Mouse (Mus musculus) lung, embryonic 15.5 days (tissue): ENCODE results near the gene Prss57. TPM values are rescaled to one million over a fixed set of nuclear protein-coding genes. Genes with fewer than 3 reads are reported as not detected.

Experiments used
- ATAC-seq: fragments of 200-750 bp; cut with Nextera tagmentation; 2 replicates; pipeline ENCODE4 v1.8.0; 2017; ENCODE audit warnings: moderate number of reproducible peaks, borderline replicate concordance; ENCODE audit not compliant: low FRiP score, low TSS enrichment; ENCODE audit errors: extremely low read depth
- H3K27ac ChIP-seq: fragments of 300-500 bp; sonication (generic); 2 replicates; pipeline ENCODE4 v1.5.1; 2015; ENCODE audit warnings: moderate library complexity, mild to moderate bottlenecking, inconsistent platforms
- H3K27me3 ChIP-seq: fragments of 300-500 bp; sonication (generic); 2 replicates; pipeline ENCODE4 v1.6.1; 2015; ENCODE audit warnings: inconsistent platforms
- H3K36me3 ChIP-seq: fragments of 300-500 bp; sonication (generic); 2 replicates; pipeline ENCODE4 v1.6.1; 2015; ENCODE audit warnings: inconsistent platforms
- H3K4me1 ChIP-seq: fragments of 300-500 bp; sonication (generic); 2 replicates; pipeline ENCODE4 v1.6.1; 2015; ENCODE audit warnings: inconsistent platforms
- H3K4me2 ChIP-seq: fragments of 300-500 bp; sonication (generic); 2 replicates; pipeline ENCODE4 v1.6.1; 2015; ENCODE audit warnings: inconsistent platforms, mild to moderate bottlenecking, moderate library complexity
- H3K4me3 ChIP-seq: fragments of 300-500 bp; sonication (generic); 2 replicates; pipeline ENCODE4 v1.5.1; 2015; ENCODE audit warnings: mild to moderate bottlenecking, inconsistent platforms
- H3K9ac ChIP-seq: fragments of 300-500 bp; sonication (generic); 2 replicates; pipeline ENCODE4 v1.6.1; 2015; ENCODE audit warnings: inconsistent platforms
- H3K9me3 ChIP-seq: fragments of 300-500 bp; sonication (generic); 2 replicates; pipeline ENCODE4 v1.6.1; 2016; ENCODE audit warnings: inconsistent platforms
- WGBS: fragments of 180-500 bp; shearing (Covaris S2); methylation state at CpG from one replicate; pipeline ENCODE4 v1.1.7; 2015; 5-methylcytosine and 5-hydroxymethylcytosine counted together
- polyA plus RNA-seq: library from polyadenylated mRNA; unstranded; fragments of >200 nt; fragmentation: Nextera tagmentation; extraction: Ambion mirVana; gene quantifications from 2 replicates; pipeline ENCODE4 v1.2.1, GENCODE M21; 2015

Prss57 gene
- polyA plus RNA-seq, 1 experiment from 2014 or later, result 1.9 TPM

DNA sequence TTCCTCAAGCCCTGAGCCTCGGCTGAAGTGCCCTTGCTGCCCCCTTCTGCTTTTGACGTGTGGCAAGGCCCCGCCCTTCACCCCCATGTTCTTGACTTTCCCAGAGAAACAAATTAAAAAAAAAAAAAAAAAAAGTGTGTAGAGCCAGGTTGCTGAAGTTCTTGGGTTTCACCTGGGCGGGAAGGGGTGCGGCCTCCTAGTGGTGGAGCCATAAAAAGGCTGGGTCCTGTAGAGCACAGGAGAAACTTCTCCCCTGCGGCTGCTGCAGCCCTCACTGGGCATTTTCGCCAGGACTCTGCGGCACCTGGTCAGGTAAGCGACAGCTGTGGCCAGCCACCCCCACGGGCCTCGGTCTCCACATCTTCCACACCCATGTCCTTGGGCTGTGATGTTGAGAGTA lies 30.0 kb upstream of the Prss57 start, which contains the start of gene Misp:
Misp (plus strand) TSS at position 208 of the 400 bp plus-strand sequence.
- Histone ChIP-seq H3K9ac (no peak within 1 kb of the TSS), H3K4me2 (no peak within 1 kb of the TSS)
- WGBS, result 62% methylated on average over 11 of the region's 11 CpGs

DNA sequence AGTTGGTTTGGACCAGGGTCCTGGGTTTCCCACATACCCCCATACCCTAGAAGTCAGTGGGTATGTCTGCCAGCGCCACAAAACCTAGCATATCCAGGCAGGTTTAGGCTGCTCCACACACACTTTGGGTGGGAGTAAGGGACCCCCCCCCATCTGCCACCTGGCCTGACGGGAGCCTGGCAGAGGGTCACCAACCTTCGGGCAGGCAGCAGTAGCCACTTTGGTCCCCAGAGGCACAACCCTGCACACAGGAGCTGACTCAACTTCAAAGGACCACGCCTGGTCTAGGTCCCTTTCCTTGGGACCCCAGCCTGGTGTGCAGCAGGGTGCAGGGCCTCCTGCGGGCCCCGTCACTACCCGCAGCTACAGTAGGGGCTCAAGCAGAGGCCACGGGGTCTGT lies 29.5 kb upstream of the Prss57 start:
- H3K27ac ChIP-seq, result peak overlapping the region; percentile 61; the same call in 1 of the 2 replicates
- no peaks in the 10 kb centered on the region for H3K27me3 ChIP-seq
- no peak overlapping the region for H3K9ac ChIP-seq
- no peak overlapping the region for H3K4me3 ChIP-seq
- H3K9me3 ChIP-seq, result no peaks in the 10 kb centered on the region
- ATAC-seq, result no peak
- 87% methylated on average over 8 of the region's 8 CpGs for WGBS
- H3K4me1 ChIP-seq, result peaks cover 21% of the 10 kb centered on the region
- no peak overlapping the region for H3K4me2 ChIP-seq
- peaks cover 12% of the 10 kb centered on the region for H3K36me3 ChIP-seq

More for the DNA sequence above, 30.0 kb upstream of the Prss57 start, which contains the start of gene Misp:
- ATAC-seq, result no peak
- peaks cover 21% of the 10 kb centered on the region for H3K4me1 ChIP-seq
- H3K9me3 ChIP-seq, result no peaks in the 10 kb centered on the region
- H3K36me3 ChIP-seq, result peaks cover 9% of the 10 kb centered on the region; the same call in 1 of the 2 replicates
- no peak within 1 kb of the TSS for H3K4me3 ChIP-seq
- H3K27me3 ChIP-seq, result no peaks in the 10 kb centered on the region
- H3K27ac ChIP-seq, result peak within 1 kb of the TSS; percentile 61; the same call in 1 of the 2 replicates

DNA sequence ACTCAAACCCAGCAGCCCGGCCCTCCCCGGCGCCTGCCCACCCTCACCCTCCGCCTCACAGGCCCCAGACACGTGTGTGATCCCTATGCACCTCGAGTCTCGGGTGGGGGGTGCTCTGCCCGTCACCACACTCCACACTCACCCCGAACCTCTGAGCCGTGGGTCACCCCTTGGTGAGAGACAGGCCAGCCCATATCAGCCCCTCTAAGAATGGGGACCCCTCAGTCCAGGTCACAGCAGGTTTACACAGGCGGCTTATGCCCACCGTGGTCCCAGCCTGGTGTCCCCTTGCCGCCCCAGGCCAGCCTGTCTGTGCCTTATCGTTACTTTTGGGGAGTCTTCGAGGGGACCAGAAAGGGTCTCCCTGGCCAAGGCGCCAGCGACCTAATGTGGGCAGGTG lies 28.8 kb upstream of the Prss57 start:
- H3K36me3 ChIP-seq, result peaks cover 15% of the 10 kb centered on the region
- no peaks in the 10 kb centered on the region for H3K27me3 ChIP-seq
- WGBS, result 89% methylated on average over 17 of the region's 17 CpGs
- H3K9me3 ChIP-seq, result no peaks in the 10 kb centered on the region
- H3K4me2 ChIP-seq, result no peak overlapping the region
- H3K4me1 ChIP-seq, result peaks cover 21% of the 10 kb centered on the region
- no peak overlapping the region for H3K27ac ChIP-seq
- no peak overlapping the region for H3K4me3 ChIP-seq
- no peak overlapping the region for H3K9ac ChIP-seq
- no peak for ATAC-seq

DNA sequence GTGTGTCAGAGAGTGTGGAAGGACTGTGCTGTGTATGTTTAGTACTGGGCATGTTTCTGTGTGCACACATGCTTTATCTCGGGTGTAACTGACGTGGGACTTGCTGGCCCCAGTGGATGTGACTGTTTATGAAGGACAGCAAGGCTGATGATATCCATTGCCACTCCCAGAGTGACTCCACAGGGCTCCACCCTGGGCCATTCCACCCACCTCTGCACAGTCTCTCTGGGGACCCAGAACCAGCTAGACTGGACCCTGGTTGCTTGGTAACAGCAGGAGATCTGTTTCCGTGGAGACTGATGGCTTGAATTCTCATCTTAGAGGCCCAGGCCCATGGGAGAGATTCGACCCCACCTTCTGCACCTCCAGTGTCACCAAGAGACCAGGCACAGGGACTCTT lies 27.5 kb upstream of the Prss57 start:
- no peak overlapping the region for H3K4me2 ChIP-seq
- H3K4me1 ChIP-seq, result peaks cover 21% of the 10 kb centered on the region
- H3K27ac ChIP-seq, result no peak overlapping the region
- no peak overlapping the region for H3K9ac ChIP-seq
- H3K4me3 ChIP-seq, result no peak overlapping the region
- no peaks in the 10 kb centered on the region for H3K9me3 ChIP-seq
- 60% methylated on average over 4 of the region's 4 CpGs for whole genome bisulfite sequencing
- no peak for ATAC-seq
- H3K27me3 ChIP-seq, result no peaks in the 10 kb centered on the region
- H3K36me3 ChIP-seq, result peaks cover 15% of the 10 kb centered on the region

DNA sequence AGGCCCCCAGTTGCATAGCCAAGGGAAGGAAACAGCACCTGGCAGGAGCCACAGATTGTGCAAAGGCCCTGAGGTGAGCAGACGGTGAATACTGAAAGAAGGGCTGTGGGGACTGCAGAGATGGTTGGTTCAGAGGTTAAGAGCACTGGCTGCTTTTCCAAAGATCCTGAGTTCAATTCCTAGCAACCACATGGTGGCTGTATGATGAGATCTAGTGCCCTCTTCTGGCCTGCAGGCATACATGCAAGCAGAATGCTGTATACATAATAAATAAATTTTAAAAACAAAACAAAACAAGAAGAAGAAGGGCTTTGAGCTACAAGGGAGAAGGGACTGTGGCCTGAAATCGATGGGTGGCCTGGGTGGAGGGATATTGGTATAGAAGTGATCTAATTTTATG lies 26.4 kb upstream of the Prss57 start:
- no peaks in the 10 kb centered on the region for H3K9me3 ChIP-seq
- whole genome bisulfite sequencing, result 68% methylated on average over 2 of the region's 2 CpGs
- no peak overlapping the region for H3K9ac ChIP-seq
- peaks cover 11% of the 10 kb centered on the region for H3K4me1 ChIP-seq
- H3K27me3 ChIP-seq, result no peaks in the 10 kb centered on the region
- no peak overlapping the region for H3K4me3 ChIP-seq
- ATAC-seq, result no peak
- H3K4me2 ChIP-seq, result no peak overlapping the region
- H3K36me3 ChIP-seq, result peaks cover 15% of the 10 kb centered on the region
- no peak overlapping the region for H3K27ac ChIP-seq

DNA sequence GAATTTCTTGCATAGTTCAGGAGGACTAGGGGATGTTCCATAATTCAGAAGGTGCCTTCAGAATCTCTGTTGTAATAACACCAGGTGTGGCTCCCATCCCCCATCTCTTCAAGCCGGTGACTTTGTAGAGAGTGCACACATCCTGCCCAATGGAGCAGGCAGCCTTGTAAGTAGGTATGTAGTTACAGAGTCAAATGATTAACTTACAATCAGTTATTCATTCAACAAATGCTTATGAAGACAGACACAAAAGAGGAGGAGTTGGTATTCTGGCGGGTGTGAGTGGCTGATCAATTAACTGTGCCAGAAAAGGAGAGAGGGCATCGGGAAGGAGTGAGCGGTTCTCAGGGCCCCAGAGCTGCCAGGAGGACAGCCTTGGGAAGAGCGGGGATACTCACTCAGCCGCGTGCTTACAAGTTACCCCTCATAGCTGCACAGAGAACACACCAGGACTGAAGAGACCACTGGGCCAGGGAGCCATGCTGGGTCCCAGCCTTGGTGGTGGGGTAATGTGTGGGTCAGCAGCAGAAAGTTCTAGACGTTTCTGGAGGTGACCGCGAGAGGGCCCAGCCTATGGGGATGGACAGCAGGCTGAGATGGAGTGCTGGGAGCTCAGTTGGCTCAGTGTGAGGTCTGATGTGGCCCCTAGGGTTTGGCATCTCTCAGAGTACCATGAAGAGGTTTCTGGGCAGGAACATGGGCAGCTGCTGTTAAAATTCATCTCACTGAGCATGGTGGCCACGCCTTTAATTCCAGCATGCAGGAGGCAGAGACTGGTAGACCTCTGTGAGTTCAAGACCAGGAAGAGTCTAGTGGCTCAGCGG lies 25.1 kb upstream of the Prss57 start:
- ATAC-seq, result no peak
- no peak overlapping the region for H3K9ac ChIP-seq
- no peaks in the 10 kb centered on the region for H3K9me3 ChIP-seq
- H3K27me3 ChIP-seq, result no peaks in the 10 kb centered on the region
- H3K4me2 ChIP-seq, result no peak overlapping the region
- H3K4me3 ChIP-seq, result no peak overlapping the region
- WGBS, result 81% methylated on average over 12 of the region's 12 CpGs
- peaks cover 20% of the 10 kb centered on the region for H3K36me3 ChIP-seq
- H3K27ac ChIP-seq, result no peak overlapping the region
- H3K4me1 ChIP-seq, result 0 out of 2 replicates have a peak, but pooled peaks cover 8% of the 10 kb centered on the region

DNA sequence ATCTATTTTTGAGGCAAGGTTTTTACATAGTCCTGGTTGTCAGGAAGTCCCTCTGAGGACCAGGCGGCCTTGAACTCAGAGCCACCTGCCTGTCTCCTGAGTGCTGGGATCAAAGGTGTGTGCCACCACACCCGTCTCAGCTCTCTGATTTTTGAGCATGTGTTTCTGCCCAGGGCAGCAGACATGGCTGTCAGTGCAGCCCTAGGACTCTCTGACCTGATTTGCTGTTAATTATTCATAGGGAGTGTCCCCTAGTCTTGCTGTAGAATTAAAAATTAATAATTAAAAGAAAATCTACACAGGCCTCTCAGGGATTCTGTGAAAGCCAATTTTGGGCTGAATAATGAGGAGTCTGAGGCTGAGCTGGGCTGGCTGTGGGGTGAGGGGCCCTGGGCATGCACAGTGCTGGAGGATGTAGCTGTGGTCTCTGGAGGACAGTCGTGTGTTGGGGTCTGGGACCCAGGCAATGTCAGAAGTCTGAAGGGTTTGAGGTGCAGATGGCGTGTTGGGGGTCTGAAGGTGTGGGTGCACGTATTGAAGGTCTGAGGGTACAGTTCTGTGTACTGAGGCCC lies 23.6 kb upstream of the Prss57 start:
- 0 out of 2 replicates have a peak, but pooled peaks cover 3% of the 10 kb centered on the region for H3K4me1 ChIP-seq
- no peak overlapping the region for H3K4me3 ChIP-seq
- no peaks in the 10 kb centered on the region for H3K9me3 ChIP-seq
- H3K36me3 ChIP-seq, result peaks cover 24% of the 10 kb centered on the region
- no peak overlapping the region for H3K27ac ChIP-seq
- no peak overlapping the region for H3K9ac ChIP-seq
- no peak for ATAC-seq
- H3K27me3 ChIP-seq, result no peaks in the 10 kb centered on the region
- 79% methylated on average over 5 of the region's 5 CpGs for WGBS
- H3K4me2 ChIP-seq, result no peak overlapping the region

DNA sequence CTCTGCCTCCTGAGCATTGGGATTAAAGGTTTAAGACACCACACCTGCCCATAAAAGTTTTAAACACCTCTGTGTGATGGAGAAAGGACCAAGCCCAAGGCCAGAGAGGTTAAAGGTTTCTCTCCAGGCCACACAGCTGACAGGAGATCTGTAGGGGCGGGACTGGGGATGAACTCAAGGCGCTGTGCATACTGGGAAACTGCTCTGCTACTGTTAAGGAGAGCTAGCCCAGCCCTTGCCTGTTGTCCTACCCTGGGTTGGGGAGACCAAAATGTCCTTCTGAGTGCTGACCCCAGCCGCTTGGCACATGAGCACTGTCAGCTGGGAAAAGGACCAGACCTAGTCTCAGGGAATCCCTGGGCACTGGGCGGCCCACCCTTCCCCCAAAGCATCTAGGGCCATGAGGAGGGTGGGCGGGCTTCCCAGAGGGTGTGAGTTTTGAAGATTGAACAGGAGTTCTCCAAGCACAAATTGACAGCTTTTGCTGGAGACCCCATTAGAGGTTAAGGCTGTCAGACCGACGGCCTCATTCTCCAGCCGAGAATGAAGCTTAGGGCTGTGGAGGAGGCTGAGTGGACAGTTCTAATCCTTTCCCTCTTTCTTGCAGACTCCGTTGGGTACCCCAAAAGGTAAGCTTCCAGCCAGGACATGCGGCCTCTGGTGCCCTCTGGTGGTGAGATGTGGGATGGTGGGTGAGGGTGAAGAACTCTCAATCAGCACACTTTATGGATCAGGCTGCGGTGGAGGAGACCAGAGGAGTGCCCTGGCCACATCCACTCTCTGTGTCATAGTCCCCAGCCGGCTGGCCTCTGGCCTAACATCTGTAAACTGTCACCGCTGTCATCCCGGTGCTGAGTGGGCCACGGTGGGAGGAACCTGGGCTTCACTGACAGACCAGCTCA lies 21.2 kb upstream of the Prss57 start:
- WGBS, result 30% methylated on average over 15 of the region's 15 CpGs
- Histone ChIP-seq H3K9ac (no peak overlapping the region), H3K4me3 (no peak overlapping the region), H3K9me3 (no peaks in the 10 kb centered on the region), H3K27me3 (no peaks in the 10 kb centered on the region), H3K36me3 (peaks cover 21% of the 10 kb centered on the region), H3K27ac (no peak overlapping the region), H3K4me1 (0 out of 2 replicates have a peak, but pooled peaks cover 4% of the 10 kb centered on the region), H3K4me2 (no peak overlapping the region)
- peak; percentile 36; the same call in 1 of the 2 replicates for ATAC-seq

DNA sequence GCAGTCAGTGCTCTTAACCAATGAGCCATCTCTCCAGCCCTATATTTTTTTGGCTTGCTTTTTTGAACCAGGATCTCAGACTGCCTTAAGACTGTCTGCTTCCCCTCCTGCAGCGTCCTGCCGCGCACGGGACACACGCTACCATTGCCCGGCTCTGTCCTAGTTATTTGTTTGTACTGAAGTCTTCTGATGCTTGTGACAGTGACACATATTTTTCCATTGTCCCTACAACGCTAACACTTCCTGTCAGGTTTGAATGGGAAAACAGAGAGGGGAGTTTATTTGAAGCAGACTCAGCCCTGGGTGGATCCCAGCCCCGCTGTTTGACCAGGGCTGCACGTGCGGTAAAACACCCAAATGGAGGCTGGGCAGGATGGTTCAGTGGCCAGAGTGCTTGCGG lies 18.0 kb upstream of the Prss57 start:
- Histone ChIP-seq H3K27ac (peak overlapping the region; percentile 78), H3K9me3 (no peaks in the 10 kb centered on the region), H3K4me3 (no peak overlapping the region), H3K4me2 (no peak overlapping the region), H3K4me1 (peaks cover 10% of the 10 kb centered on the region), H3K9ac (no peak overlapping the region), H3K36me3 (peaks cover 16% of the 10 kb centered on the region), H3K27me3 (no peaks in the 10 kb centered on the region)
- no peak for ATAC-seq
- 78% methylated on average over 11 of the region's 11 CpGs for WGBS

DNA sequence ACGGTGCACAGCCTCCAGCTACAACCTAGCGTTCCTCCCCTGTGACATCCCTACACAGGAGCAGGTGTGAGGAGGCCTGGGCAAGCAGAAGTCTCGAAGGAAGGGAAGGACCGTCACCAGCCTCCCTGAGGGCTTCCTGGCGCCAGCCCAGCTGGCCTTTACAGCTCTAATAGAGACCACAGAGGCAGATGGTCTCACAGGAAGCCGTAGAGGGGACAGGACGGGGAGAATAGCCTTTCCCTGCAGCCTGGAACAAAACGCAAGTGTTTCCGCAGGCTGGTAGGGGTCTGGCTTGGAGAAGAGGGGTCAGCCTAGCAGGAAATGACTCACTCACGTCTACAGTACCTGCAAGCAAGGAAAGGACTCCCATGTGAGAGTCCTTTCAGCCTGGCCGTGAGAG lies 17.1 kb upstream of the Prss57 start:
- Histone ChIP-seq H3K4me1 (peaks cover 19% of the 10 kb centered on the region), H3K4me3 (no peak overlapping the region), H3K27me3 (no peaks in the 10 kb centered on the region), H3K36me3 (peaks cover 16% of the 10 kb centered on the region), H3K27ac (peak overlapping the region; percentile 78), H3K9ac (0 out of 2 replicates have a peak overlapping the region, but pooled peaks have one; percentile 0), H3K4me2 (no peak overlapping the region), H3K9me3 (no peaks in the 10 kb centered on the region)
- WGBS, result 73% methylated on average over 11 of the region's 11 CpGs
- ATAC-seq, result no peak

DNA sequence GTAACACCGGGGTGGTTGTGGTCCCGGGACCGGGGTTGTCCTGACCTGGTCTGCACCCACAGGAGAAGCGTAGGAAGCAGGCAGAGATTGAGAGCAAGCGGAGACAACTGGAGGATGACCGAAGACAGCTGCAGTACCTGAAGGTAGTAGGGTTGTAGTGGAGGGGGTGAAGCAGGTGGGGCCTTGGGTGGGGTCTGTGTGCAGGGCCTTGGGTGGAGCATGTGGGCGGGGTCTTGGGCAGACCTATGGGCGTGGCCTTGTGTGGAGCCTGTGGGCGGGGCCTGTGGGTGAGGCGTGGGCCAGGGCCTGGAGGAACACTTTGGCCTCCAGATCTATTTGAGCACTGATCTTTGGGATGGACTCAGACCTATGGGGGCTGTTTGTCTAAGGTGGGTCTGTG lies 16.2 kb upstream of the Prss57 start:
- no peaks in the 10 kb centered on the region for H3K27me3 ChIP-seq
- H3K4me2 ChIP-seq, result no peak overlapping the region
- H3K4me3 ChIP-seq, result no peak overlapping the region
- 72% methylated on average over 10 of the region's 10 CpGs for WGBS
- peaks cover 27% of the 10 kb centered on the region for H3K4me1 ChIP-seq
- H3K9me3 ChIP-seq, result no peaks in the 10 kb centered on the region
- no peak for ATAC-seq
- H3K9ac ChIP-seq, result no peak overlapping the region
- H3K36me3 ChIP-seq, result peaks cover 16% of the 10 kb centered on the region
- H3K27ac ChIP-seq, result no peak overlapping the region
